Mouse (Mus musculus) ovary, postnatal 14 days (tissue): ENCODE measurements around the gene Sipa1l1.

Experiments used
- DNase-seq: peaks from one replicate; pipeline ENCODE4 v3.0.0; 2022; ENCODE audit warnings: low spot score

The Sipa1l1 gene

DNA sequence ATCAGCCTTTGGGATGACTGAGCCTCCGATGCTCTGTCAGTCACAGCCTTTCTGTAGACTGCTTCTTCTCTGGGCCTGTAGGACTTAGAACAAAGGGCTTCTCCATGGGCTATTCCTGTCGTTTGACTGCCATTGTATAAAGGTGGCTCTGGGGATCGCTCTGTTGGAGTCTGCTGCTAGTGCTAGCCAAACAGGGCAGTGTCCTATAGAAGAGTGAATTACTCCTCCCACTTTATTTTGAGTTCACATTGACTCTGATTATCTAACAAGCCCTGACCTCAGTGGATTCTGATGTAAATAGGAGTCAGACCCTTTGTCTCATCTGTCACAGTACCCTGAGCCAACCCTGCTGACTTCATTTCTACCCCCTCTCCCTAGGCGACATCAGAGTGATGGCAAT lies 264.2 kb downstream of the Sipa1l1 start:
- no peak for DNase-seq

DNA sequence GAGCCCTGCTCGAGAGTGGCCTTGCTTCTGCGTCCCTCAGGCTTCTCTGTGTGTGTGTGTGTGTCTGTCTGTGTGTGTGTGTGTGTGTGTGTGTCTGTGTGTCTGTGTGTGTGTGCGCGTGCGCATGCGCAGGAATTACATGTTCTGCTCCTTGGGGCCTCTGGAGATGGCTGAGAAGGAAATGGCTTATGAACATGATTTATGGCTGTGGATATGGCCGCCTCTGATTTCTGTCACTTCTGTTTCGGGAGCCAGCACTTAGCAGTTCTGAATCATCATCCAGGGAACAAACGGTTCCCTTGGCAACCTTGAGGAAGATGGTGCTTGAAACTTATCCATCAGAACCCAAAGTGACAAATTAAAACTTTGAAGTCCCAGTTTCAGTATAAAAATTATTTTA lies 265.5 kb downstream of the Sipa1l1 start:
- DNase-seq: no peak

DNA sequence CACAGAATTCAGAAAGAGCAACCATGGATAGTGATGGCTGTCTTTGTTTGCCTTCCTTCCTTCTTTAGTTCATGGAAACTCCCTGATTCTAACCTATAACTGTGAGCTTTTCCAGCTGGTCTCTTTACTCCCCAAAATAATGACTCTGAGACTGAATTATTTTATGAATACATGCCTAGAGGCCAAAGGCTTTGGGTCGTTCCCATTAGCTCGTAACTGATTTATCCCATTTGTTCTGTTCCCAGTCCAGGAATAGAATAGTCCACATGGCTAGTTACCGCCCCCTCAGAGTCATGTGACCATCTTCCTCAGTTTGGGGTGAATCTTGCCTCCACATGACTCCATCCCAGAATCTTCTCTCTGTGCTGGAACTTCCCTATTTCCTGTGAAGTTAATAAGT lies 272.4 kb downstream of the Sipa1l1 start:
- no peak for DNase-seq

DNA sequence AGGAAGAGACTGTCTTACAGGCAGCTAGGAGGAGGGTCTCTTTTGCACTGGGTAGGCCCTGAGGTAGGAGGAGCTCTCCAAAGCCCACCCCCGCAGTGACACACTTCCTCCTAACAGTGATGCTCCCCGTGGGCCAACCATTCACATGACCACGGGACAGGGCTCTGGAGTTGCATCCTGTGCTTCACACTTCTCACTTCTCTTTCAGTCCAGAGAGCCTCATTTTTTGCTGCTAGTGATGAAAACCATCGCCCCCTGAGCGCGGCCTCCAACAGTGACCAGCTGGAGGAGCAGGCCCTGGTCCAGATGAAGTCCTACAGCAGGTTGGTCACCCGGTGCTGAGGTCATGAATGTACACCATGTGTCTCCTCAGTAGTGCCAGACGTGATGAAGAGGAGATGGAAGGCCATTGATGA lies 277.5 kb downstream of the Sipa1l1 start:
- DNase-seq: no peak

DNA sequence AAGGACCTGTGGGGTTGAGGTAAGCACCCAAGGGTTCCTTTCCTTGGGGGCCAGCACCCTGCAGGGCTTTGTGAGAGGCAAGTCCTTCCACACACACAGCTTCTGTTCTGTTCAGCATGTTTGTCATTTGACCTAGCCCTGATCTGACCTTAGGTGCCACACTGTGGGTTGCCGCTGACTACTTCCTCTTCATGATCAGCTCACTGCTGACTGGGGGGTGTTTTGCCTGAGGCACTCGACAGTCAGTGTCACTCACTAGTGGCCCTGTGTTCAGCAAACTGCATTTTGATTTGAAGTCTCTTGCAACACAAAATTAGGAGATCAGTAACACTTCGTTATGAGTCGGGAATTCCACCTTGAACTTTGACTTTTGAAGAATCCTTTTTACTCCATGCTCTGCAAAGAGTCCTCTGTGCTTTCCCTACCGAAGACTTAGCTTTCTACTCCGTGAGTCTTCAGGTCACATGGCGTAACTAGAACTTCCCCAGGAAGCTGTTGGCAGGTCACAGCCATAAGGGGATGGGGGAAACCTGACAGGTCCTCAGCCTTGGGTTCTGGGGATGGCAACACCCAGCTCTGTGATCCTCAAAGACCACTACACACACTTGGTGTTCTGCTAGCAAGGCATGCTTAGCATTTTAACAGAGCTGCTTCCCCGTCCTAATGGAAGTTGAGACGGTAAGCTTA lies 279.2 kb downstream of the Sipa1l1 start:
- no peak for DNase-seq

DNA sequence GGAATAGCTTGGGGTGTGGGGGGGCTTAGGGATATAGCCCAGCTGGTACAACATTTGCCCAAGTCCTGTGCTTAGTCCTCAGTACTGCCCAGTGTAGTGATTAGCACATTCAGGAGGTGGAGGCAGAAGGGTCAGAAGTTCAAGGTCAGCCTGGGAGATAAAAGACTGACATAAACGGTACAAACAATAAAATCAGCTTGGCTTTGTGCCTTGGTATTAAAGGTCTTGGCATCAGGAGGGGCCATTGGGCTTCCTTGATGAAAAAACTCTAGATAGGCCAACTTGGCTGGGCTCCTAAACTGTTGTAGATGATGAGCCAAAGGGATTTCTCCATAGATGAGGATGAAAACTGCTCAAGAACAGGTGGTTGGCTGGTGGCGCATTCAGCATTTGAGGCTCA lies 283.3 kb downstream of the Sipa1l1 start:
- no peak for DNase-seq

DNA sequence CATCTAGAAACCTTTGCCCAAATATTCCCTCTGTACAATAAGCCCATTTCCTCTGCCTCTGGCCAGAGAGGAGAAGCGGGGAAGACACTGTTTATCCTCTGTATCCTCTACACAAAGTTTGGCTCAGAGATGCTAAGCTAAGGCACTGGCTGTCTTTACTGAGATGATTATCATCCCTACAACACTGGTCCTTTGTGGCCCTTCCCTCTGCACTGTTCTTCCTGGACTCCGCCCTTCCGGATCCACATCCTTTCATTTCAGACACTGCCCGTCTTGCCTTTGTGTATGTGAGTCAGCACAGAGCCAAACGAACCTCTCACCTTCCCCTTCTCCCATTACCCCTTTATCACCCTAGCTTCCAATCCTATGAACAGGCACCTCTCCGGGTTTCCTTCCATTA lies 285.3 kb downstream of the Sipa1l1 start:
- DNase-seq: no peak

DNA sequence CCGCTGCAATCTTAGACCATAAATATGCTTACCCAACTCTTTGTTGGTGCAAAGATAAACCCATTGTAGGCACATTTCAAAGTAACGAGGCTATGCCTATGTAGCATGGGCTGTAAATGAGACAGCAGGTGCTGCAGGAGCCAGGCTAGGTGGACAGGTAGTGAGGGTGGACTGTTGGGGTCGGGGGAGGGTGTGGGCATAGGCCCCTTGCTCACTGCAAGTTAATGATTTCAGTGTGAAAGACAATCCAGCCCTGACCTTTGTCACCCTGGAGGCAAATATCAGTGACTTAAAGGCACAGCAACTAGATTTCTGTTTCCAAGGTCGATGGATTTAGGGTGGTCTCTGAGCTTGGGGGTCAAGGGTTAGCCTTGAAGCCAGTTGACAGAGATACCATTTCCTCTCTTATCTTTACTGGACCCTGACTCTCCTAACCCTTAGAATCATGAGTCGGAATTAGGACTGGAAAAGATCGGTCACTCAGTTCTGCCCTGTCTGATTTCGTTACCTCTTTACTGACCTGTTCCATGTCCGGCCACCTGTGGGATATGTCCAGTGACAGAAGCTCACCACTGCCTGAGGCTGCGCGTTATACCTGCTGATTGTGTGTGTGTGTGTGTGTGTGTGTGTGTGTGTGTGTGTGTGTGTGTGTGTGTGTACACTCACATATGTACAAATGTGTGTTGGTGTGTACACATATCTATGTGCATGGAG lies 286.7 kb downstream of the Sipa1l1 start:
- no peak for DNase-seq

DNA sequence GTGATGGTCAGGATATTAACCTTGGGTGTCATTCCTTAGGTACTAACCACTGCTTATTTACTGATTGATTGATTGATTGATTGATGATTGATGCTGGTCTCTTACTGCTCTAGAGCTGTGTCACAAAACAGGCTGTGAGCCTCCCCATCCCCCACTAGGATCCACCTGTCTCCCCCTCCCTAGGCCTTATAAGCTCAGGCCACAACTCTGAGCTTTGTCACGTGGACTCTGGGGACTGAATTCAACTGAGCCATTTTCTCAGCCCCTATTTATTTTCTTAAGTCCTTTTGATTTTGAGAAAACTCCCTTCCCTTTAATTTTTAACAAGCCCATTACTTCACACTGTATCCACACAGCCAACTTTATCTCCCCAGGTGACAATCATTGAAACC lies 287.3 kb downstream of the Sipa1l1 start:
- DNase-seq: no peak

DNA sequence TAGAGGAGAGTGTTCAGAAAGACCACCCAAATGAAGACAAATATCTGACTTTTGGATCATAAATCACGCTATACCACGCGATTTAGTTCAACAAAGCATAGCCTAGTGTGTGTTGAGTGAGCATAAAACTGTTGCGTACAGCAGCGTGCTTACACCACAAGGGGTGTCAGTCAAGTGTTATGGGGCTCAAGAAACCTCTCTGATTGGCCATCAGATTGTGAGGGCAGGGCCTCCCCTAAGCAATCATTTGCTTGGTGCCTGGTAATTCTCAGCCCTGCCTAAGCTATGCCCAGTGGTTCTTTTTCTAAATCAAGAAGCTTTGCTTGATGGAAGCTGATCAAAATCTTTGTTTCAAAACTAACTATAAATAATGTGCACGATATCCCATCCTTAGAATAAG lies 288.5 kb downstream of the Sipa1l1 start:
- DNase-seq: no peak

DNA sequence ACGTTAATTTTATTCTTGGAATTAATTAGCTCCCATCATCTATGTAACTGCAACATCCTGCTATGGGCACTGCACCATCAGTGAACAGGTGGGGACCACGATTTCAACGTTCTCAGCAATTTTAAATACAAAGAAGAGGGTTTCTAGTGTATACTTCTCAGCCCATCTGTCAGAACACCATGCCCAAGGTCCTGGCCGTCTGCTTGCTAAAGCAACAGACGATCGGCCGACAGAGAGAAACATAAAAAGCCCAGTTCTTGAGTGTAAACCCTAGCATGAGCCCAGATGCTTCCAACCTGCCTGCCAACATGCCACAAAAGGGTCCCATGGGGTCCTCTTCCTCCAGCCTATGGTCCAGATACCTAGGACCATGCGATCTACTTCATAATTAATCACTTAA lies 288.9 kb downstream of the Sipa1l1 start:
- DNase-seq: no peak

DNA sequence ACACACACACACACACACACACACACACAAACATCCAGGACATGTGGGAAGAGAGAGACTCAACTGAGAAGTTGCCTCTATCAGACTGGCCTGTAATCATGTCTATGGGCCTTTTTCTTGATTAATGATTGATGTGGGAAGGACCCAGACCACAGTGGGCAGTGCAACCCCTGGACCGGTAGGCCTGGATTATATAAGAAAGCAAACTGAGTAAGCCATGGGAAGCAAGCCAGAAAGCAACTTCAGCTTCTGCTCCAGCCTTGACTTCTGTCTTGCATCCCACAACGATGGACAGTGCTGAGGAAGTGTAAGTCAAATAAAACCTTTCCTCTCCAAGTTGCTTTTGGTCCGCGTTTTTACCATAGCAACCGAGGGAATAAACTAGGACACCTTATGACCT lies 298.1 kb downstream of the Sipa1l1 start:
- no peak for DNase-seq

DNA sequence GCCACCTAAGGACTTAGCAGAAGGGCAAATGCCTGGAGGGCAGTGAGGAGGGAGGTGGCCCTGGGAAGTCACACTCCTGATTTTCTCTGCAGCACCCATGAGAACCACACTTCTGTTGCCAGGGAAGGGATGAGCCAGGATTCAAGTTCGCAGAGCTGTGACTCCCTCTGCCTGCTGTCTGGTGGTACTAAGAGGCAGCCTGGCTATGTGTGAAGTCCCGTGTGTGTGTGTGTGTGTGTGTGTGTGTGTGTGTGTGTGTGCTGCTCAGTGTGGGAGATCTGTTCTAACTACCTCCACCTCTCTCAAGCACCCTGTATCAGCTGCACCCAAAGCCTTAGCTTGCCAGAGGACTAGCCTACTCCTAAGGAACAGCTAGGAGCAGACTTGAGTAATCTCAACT lies 298.5 kb downstream of the Sipa1l1 start:
- no peak for DNase-seq

DNA sequence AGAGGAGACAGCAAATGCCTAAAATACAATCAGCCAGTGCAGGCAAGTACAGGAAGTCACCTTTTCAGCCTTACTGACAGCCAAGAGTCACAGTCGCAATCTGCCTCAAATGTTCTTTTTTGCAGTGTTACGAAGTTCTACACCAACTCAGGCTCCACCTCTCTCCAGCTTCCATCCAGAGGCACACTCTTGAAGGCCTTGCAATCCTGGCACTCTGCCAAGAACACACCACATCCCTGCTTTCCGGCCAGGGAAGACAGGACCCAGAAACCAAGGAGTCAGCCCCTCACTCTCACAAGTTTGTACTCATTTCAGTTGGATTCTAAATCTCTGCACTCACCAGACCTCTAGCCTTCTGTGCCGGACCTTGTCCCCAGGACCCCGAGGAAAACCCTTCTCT lies 299.3 kb downstream of the Sipa1l1 start:
- peak; percentile 41 for DNase-seq

DNA sequence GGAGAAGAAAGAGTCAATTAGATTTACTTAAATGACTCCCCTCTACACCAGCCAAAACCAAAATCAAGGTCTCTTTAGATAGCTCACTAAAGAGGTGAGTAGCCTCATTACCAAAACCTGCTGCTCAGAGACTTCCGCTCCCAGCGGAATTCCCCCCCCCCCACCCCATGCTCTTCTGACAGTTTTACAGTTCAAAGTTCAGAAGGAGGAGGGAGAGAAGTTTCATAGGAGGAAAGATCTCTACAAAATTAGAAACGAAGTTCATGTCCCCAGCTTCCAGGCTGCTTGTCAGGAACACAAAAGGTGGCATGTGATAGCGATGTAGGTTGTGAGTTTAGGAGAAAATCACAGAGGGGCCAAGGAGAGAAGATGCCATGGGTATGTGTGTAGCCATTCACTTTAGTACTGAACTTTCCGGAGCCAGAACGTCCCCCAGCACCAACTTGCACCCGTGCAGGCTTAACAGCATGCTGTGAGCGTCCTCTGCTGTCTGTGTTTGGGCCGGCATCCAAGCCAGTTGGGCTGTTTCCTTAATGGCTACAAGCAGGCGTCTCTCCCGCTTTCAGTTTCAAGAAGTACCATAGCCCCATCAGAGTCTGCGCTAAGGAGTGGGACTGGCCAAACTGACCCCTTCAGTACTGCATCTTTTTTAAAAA lies 300.7 kb downstream of the Sipa1l1 start:
- peak; percentile 78 for DNase-seq

DNA sequence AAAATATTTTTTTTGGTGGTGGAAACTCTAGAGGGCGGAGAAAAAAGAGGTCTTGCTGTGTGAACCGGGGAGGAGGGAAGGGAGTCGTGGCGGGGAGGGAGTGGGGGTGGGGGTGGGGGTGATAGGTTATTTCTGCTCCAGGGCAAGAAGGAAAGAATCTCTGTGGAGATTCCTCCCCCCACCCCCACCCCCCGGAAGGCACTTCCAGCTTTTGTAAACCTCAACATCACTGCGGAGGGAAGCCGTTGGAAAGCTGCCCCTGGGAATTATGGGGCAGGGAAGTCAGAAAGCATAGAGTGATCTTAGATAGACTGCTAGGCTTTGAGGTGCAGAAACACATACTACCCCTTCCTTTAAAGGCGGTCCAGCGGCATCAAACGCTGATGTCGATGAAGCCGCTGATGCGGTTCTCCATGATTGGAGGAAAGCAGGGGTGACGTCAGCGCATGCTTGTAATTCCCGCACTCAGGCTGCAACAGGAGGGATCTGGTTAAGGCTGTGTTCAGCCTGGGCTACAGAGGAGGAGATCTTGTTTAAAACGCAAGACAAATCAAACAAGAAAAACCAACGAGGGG lies 301.3 kb downstream of the Sipa1l1 start:
- DNase-seq: peak; percentile 47

DNA sequence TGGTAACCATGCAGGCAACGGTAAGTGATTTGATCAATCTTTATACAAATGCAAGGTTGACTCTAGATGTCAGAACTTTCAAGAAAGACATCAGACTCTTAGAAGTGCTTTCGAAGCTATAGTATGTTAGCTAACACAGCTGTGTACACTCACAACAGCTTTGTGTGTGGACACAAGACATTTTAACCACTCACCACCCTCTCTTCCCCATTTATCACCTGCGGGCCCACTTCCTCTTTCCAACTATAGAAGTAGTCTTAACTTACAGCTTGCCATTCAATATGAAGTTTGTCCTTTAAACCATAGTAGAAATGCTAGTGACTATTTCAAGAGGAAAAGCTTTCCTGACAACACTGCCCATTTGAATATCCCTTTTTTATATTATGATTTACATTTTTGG lies 303.7 kb downstream of the Sipa1l1 start:
- no peak for DNase-seq

DNA sequence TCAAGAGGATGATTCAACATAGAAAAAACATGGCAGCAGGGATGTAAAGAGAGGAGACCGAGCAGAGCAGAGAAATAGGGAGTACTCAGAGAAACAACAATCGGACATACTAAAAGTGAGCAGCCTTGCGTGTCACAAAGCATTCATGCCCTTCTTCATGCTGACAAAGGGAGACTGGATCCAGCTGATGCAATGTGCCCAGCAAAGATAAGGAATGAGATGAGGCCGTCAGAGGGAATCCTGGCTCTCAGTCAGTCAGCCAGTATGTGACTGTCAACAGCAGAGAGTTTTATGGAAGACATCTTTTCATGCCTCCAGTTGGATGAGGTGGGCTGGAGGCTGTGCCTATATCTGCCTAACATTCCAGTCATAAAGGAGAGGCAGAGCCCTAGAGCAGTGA lies 304.1 kb downstream of the Sipa1l1 start:
- DNase-seq: no peak

DNA sequence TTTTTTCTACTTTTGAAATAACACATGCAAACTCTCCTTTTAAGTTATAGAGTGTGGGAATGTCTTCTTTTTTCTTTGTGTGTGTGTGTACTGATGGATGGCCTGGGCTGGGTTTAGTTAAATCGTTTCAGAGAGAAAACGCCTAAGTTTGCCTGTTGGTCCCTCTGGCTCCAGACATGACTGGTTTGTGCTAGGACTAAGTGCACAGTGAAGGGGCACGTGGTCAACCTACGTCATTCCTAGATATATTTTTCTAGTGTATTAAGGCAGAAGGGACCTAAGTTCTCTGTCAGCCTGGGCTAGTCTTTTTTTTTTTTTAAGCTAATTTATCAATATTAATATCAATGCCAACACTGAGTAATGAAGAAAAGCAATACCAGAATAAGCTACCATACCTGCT lies 305.3 kb downstream of the Sipa1l1 start:
- DNase-seq: no peak

DNA sequence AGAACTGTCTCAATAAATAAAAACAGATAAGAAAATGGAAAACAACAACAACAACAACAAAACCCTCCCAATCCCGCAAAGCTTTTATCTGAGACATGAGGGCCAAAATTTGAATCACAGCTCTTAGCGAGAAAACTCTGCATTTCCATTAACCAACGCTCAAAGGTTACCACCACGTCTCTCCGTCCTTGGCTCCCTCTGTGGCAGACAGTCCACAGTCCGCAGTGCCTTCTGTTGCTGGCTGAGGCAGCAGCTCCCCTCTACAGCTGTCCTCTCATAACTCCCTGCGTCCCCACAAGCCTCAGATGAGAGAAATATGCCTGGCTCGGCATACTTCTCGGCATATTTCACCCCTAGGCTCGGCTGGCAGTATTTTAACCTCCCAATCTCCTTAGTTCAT lies 306.9 kb downstream of the Sipa1l1 start:
- DNase-seq: no peak

DNA sequence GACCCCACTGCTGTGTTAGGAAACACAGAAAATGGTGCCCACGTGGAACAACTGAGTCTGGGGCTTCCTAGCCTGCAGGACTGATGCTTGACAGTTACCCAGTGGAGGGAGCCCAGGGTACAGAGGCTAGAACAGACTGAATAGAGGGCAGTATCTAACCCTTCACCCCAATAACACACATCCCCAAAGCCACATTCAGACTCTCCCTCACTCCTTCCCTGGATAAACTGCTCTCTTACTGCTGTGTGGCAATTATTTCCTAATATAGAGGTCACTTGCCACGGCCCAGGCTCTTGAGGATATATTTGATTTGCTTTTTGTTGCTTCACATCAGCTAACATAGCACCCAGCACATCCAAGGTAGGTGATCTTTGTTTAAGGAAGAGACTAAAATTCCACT lies 307.5 kb downstream of the Sipa1l1 start:
- DNase-seq: no peak

DNA sequence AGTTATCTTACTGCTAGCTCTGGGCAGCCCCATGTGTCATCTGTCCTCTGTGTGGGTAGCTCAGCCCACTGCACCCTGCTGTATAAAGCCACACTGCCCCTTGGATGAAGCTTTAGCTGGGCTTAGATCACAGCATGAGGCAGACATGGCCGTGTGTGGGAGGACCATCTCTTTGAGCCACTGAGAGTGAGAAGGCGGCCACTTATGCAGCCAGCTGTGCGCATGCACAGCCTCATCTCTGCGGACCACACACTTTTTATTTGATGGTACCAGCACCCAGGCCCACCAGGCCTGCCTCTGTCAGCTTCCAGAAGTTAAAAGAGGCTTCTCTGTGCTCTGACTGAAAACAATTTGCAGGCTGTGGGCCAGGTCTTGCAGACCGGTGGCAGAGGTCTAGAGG lies 308.7 kb downstream of the Sipa1l1 start:
- no peak for DNase-seq

DNA sequence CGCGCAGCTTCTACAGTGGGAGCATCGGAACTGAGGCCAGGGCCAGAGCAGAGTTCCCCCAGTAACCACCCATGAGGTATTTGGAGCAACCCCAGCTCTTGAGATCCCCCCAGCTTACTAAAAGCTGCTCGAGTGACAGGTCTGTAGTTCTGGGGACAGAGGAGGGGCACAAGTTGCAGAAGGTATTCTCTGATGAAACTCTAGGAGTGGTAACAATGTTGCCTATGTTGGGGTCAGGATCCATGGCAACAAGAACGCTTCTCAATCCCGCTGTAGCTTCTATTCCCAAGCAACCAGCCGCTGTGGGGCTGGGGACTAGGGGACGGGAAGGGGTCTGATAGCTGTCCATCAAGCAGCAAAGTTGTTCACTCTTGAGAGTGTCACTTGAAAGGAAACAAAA lies 309.1 kb downstream of the Sipa1l1 start:
- DNase-seq: no peak
